Mouse (Mus musculus) kidney, embryonic 16.5 days (tissue): Measurements from ENCODE around the gene Ccdc54. TPM values are rescaled to one million over a fixed set of nuclear protein-coding genes. Genes with fewer than 3 reads are reported as not detected.

Experiments used
- ATAC-seq: fragments of 200-750 bp; cut with Nextera tagmentation; 2 replicates; pipeline ENCODE4 v1.8.0; 2017; ENCODE audit warnings: moderate TSS enrichment; ENCODE audit not compliant: low FRiP score, low TSS enrichment
- H3K27ac ChIP-seq: fragments of 300-500 bp; sonication (generic); 2 replicates; pipeline ENCODE4 v1.5.1; 2014; ENCODE audit warnings: low read length
- H3K27me3 ChIP-seq: fragments of 300-500 bp; sonication (generic); 2 replicates; pipeline ENCODE4 v1.6.1; 2014; ENCODE audit warnings: low read length, control low read depth, mixed read lengths; ENCODE audit not compliant: insufficient read depth
- H3K36me3 ChIP-seq: fragments of 300-500 bp; sonication (generic); 2 replicates; pipeline ENCODE4 v1.6.1; 2014; ENCODE audit warnings: low read length, control low read depth, mixed read lengths; ENCODE audit not compliant: insufficient read depth
- H3K4me1 ChIP-seq: fragments of 300-500 bp; sonication (generic); 2 replicates; pipeline ENCODE4 v1.6.1; 2014; ENCODE audit warnings: low read length, control low read depth, mixed read lengths; ENCODE audit not compliant: insufficient read depth
- H3K4me2 ChIP-seq: fragments of 300-500 bp; sonication (generic); replicated peaks from 2 replicates; pipeline ENCODE4 v1.6.1; 2014; ENCODE audit warnings: low read depth, low read length
- H3K4me3 ChIP-seq: fragments of 300-500 bp; sonication (generic); 2 replicates; pipeline ENCODE4 v1.5.1; 2014; ENCODE audit warnings: mild to moderate bottlenecking, low read length
- H3K9ac ChIP-seq: fragments of 300-500 bp; sonication (generic); replicated peaks from 2 replicates; pipeline ENCODE4 v1.6.1; 2014; ENCODE audit warnings: low read length
- H3K9me3 ChIP-seq: fragments of 300-500 bp; sonication (generic); 2 replicates; pipeline ENCODE4 v1.6.1; 2016; ENCODE audit warnings: low read length, control low read depth
- WGBS: fragments of 180-500 bp; shearing (Covaris S2); extraction: QIAGEN DNeasy Blood & Tissue Kit; methylation state at CpG from one replicate; pipeline ENCODE4 v1.1.7; 2014; 5-methylcytosine and 5-hydroxymethylcytosine counted together
- polyA plus RNA-seq: library from polyadenylated mRNA; unstranded; fragments of >200 nt; fragmentation: Nextera tagmentation; extraction: Ambion mirVana; gene quantifications from 2 replicates; pipeline ENCODE4 v1.2.1, GENCODE M21; 2015

Ccdc54 gene
- polyA plus RNA-seq, 1 experiment from 2014 or later: not detected

- Histone ChIP-seq H3K4me3 (no peak overlapping the region), H3K27me3 (peaks cover 3% of the 10 kb centered on the region), H3K9ac (no peak overlapping the region), H3K4me1 (no peaks in the 10 kb centered on the region), H3K4me2 (no peak overlapping the region), H3K9me3 (no peaks in the 10 kb centered on the region), H3K27ac (no peak overlapping the region), H3K36me3 (no peaks in the 10 kb centered on the region)
- ATAC-seq: no peak
- 32% methylated on average over 4 of the region's 4 CpGs for WGBS
These were observed 5.2 kb upstream of the Ccdc54 start for GRCm38 (mm10) chr16:50596171-50596570.

GRCm38 (mm10) chr16:50594876-50595275, 3.9 kb upstream of the Ccdc54 start:
- Histone ChIP-seq H3K27ac (no peak overlapping the region), H3K4me2 (no peak overlapping the region), H3K9ac (no peak overlapping the region), H3K9me3 (no peaks in the 10 kb centered on the region), H3K36me3 (no peaks in the 10 kb centered on the region), H3K27me3 (peaks cover 3% of the 10 kb centered on the region), H3K4me1 (no peaks in the 10 kb centered on the region), H3K4me3 (no peak overlapping the region)
- no peak for ATAC-seq
- WGBS: 64% methylated on average over 1 of the region's 1 CpGs

- no peaks in the 10 kb centered on the region for H3K9me3 ChIP-seq
- H3K27ac ChIP-seq: no peak overlapping the region
- H3K27me3 ChIP-seq: peaks cover 3% of the 10 kb centered on the region
- no peak overlapping the region for H3K4me2 ChIP-seq
- H3K4me3 ChIP-seq: no peak overlapping the region
- no peak overlapping the region for H3K9ac ChIP-seq
- no peaks in the 10 kb centered on the region for H3K4me1 ChIP-seq
- no peak for ATAC-seq
- 77% methylated on average over 11 of the region's 11 CpGs for WGBS
- no peaks in the 10 kb centered on the region for H3K36me3 ChIP-seq
These were observed 2.4 kb upstream of the Ccdc54 start for GRCm38 (mm10) chr16:50593361-50593760.

GRCm38 (mm10) chr16:50589574-50590151, 1.3 kb downstream of the Ccdc54 start:
- Histone ChIP-seq H3K4me3 (no peak overlapping the region), H3K4me1 (no peaks in the 10 kb centered on the region), H3K36me3 (no peaks in the 10 kb centered on the region), H3K9ac (no peak overlapping the region), H3K27ac (no peak overlapping the region), H3K9me3 (no peaks in the 10 kb centered on the region), H3K27me3 (no peaks in the 10 kb centered on the region), H3K4me2 (no peak overlapping the region)
- 50% methylated on average over 11 of the region's 11 CpGs for WGBS
- ATAC-seq: no peak

GRCm38 (mm10) chr16:50588191-50588590, 2.8 kb downstream of the Ccdc54 start:
- 63% methylated on average over 1 of the region's 1 CpGs for WGBS
- no peak overlapping the region for H3K9ac ChIP-seq
- H3K4me2 ChIP-seq: no peak overlapping the region
- no peak for ATAC-seq
- no peaks in the 10 kb centered on the region for H3K36me3 ChIP-seq
- no peak overlapping the region for H3K27ac ChIP-seq
- H3K4me1 ChIP-seq: no peaks in the 10 kb centered on the region
- no peaks in the 10 kb centered on the region for H3K9me3 ChIP-seq
- no peaks in the 10 kb centered on the region for H3K27me3 ChIP-seq
- H3K4me3 ChIP-seq: no peak overlapping the region

GRCm38 (mm10) chr16:50587139-50587538, 3.8 kb downstream of the Ccdc54 start:
- H3K4me1 ChIP-seq: no peaks in the 10 kb centered on the region
- no peak overlapping the region for H3K4me2 ChIP-seq
- H3K27me3 ChIP-seq: no peaks in the 10 kb centered on the region
- H3K9ac ChIP-seq: no peak overlapping the region
- H3K9me3 ChIP-seq: no peaks in the 10 kb centered on the region
- no peak overlapping the region for H3K4me3 ChIP-seq
- no peak for ATAC-seq
- no peak overlapping the region for H3K27ac ChIP-seq
- WGBS: 89% methylated on average over 7 of the region's 7 CpGs
- no peaks in the 10 kb centered on the region for H3K36me3 ChIP-seq

GRCm38 (mm10) chr16:50578361-50578760, 12.6 kb downstream of the Ccdc54 start:
- ATAC-seq: no peak

GRCm38 (mm10) chr16:50572557-50572956, 18.4 kb downstream of the Ccdc54 start:
- H3K4me2 ChIP-seq: no peak overlapping the region
- WGBS: 59% methylated on average over 13 of the region's 13 CpGs
- no peak overlapping the region for H3K27ac ChIP-seq
- H3K27me3 ChIP-seq: no peaks in the 10 kb centered on the region
- H3K9me3 ChIP-seq: no peaks in the 10 kb centered on the region
- no peaks in the 10 kb centered on the region for H3K36me3 ChIP-seq
- no peak overlapping the region for H3K9ac ChIP-seq
- ATAC-seq: no peak
- no peaks in the 10 kb centered on the region for H3K4me1 ChIP-seq
- no peak overlapping the region for H3K4me3 ChIP-seq

More at GRCm38 (mm10) chr16:50578361-50578760, 12.6 kb downstream of the Ccdc54 start:
- no peak overlapping the region for H3K27ac ChIP-seq
- no peaks in the 10 kb centered on the region for H3K9me3 ChIP-seq
- H3K4me3 ChIP-seq: no peak overlapping the region
- 92% methylated on average over 6 of the region's 6 CpGs for WGBS
- H3K9ac ChIP-seq: no peak overlapping the region
- H3K4me2 ChIP-seq: no peak overlapping the region
- no peaks in the 10 kb centered on the region for H3K27me3 ChIP-seq
- no peaks in the 10 kb centered on the region for H3K36me3 ChIP-seq
- H3K4me1 ChIP-seq: no peaks in the 10 kb centered on the region

- H3K27me3 ChIP-seq: no peaks in the 10 kb centered on the region
- no peaks in the 10 kb centered on the region for H3K36me3 ChIP-seq
- H3K4me2 ChIP-seq: no peak overlapping the region
- no peaks in the 10 kb centered on the region for H3K4me1 ChIP-seq
- 60% methylated on average over 6 of the region's 6 CpGs for WGBS
- H3K27ac ChIP-seq: no peak overlapping the region
- ATAC-seq: no peak
- no peak overlapping the region for H3K9ac ChIP-seq
- no peak overlapping the region for H3K4me3 ChIP-seq
- H3K9me3 ChIP-seq: no peaks in the 10 kb centered on the region
These were observed 31.7 kb downstream of the Ccdc54 start for GRCm38 (mm10) chr16:50559163-50559771.

- ATAC-seq: no peak
- no peaks in the 10 kb centered on the region for H3K4me1 ChIP-seq
- 88% methylated on average over 2 of the region's 2 CpGs for WGBS
- H3K4me2 ChIP-seq: no peak overlapping the region
- H3K27me3 ChIP-seq: no peaks in the 10 kb centered on the region
- no peak overlapping the region for H3K4me3 ChIP-seq
- no peak overlapping the region for H3K9ac ChIP-seq
- H3K27ac ChIP-seq: no peak overlapping the region
- no peaks in the 10 kb centered on the region for H3K9me3 ChIP-seq
- H3K36me3 ChIP-seq: no peaks in the 10 kb centered on the region
These were observed 37.1 kb downstream of the Ccdc54 start for GRCm38 (mm10) chr16:50553828-50554227.
